Mouse (Mus musculus): Measurements from ENCODE around the gene Sgpp1. TPM values are rescaled to one million over a fixed set of nuclear protein-coding genes. Genes with fewer than 3 reads are reported as not detected.
"Not testable (repeated sequence)": the region's sequence is repeated elsewhere in the genome, so short reads cannot be mapped to it uniquely, and the experiment has no call there.

Gene Sgpp1
- polyA plus RNA-seq, 1 experiment from 2014 or later, result 12.2 TPM

DNA sequence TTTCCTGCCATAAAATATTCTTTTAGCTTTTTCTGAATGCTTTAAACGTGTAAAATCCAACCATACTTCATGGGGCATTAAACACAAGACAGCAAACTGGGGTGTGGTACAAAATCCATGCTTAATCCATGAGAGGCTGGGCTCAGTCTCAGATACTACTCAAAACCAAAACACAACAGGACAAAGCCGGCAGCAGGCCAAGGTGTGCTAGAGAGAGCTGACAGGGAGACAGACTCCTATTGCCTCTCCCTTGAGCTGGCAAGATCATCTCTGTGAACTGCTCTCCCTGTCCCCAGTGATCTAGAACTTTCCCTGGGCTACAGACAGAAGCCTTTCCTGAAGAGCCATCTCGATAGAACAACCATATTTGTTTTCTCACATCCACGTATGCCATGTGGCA is 5.1 kb downstream of the Sgpp1 start:
- H3K9ac ChIP-seq, result no peak overlapping the region
- 85% methylated on average over 4 of the region's 4 CpGs for WGBS
- no peaks in the 10 kb centered on the region for H3K9me3 ChIP-seq
- H3K36me3 ChIP-seq, result no peaks in the 10 kb centered on the region
- no peak overlapping the region for H3K27ac ChIP-seq (replicated peaks)
- ATAC-seq (ENCODE audit: low FRiP score, low read depth), result no peak
- H3K27me3 ChIP-seq, result no peaks in the 10 kb centered on the region
- peaks cover 25% of the 10 kb centered on the region for H3K4me1 ChIP-seq (replicated peaks)
- H3K4me3 ChIP-seq, result no peak overlapping the region
- no peak overlapping the region for H3K4me2 ChIP-seq

DNA sequence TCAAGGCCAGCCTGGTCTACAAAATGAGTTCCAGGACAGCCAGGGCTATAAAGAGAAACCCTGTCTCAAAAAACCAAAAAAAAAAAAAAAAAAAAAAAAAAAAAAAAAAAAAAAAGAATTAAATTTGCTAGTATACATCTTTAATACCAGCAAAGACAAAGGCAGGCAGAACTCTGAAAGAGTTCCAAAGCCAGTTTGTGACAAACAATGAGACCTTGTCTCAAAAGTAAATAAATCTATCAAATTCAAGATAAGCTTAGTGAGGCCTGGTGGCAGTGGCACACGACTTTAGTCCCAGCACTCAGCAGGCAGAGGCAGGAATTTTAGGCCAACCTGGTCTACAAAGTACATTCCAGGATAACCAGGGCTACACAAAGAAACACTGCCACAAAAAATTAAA is 5.7 kb downstream of the Sgpp1 start:
- Histone ChIP-seq H3K4me2 (no peak overlapping the region), H3K9ac (no peak overlapping the region), H3K27ac (replicated peaks) (no peak overlapping the region), H3K36me3 (no peaks in the 10 kb centered on the region), H3K4me3 (no peak overlapping the region), H3K4me1 (replicated peaks) (peaks cover 25% of the 10 kb centered on the region), H3K9me3 (no peaks in the 10 kb centered on the region), H3K27me3 (no peaks in the 10 kb centered on the region)
- ATAC-seq (ENCODE audit: low FRiP score, low read depth), result no peak
- whole genome bisulfite sequencing, result 60% methylated on average over 1 of the region's 1 CpGs

DNA sequence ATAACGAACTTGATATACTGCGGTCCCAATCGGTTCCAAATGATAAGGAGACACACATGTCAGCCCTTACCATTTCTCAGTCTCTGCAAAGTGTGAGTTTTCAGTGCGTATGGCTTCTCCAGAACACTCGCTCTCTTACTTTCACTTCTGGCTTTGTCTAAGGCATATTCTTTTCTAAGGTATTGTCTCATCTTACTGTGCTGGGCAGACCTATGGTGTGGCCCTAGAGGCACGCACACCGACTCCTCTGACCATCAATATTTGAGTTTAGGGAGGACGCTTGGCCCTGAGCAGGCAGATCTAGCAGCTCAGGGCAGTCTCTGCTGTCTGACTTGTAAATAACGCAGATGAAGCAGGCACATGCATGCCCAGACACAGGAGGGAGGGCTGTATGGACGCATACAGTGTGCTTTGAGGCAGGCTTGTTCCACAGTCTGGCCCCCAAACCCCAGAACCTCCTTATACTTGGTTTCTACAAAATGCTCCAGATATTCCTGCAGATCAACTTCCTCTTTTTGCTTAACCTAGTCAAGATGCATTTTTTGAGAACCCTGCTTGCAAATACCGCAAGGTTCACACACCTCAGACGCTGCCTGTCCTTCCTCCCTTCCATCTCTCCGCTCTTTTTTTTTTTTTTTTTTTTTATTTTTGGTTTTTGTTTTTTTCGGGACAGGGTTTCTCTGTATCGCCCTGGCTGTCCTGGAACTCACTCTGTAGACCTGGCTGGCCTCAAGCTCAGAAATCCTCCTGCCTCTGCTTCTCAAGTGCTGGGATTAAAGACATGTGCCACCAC is 8.0 kb downstream of the Sgpp1 start:
- H3K4me3 ChIP-seq, result no peak overlapping the region
- ATAC-seq (ENCODE audit: low FRiP score, low read depth), result no peak
- no peak overlapping the region for H3K27ac ChIP-seq (replicated peaks)
- peaks cover 6% of the 10 kb centered on the region; the same call in 1 of the 2 replicates for H3K4me1 ChIP-seq (replicated peaks)
- H3K9ac ChIP-seq, result no peak overlapping the region
- no peaks in the 10 kb centered on the region for H3K9me3 ChIP-seq
- 92% methylated on average over 15 of the region's 15 CpGs for WGBS
- H3K27me3 ChIP-seq, result no peaks in the 10 kb centered on the region
- H3K4me2 ChIP-seq, result no peak overlapping the region
- no peaks in the 10 kb centered on the region for H3K36me3 ChIP-seq

DNA sequence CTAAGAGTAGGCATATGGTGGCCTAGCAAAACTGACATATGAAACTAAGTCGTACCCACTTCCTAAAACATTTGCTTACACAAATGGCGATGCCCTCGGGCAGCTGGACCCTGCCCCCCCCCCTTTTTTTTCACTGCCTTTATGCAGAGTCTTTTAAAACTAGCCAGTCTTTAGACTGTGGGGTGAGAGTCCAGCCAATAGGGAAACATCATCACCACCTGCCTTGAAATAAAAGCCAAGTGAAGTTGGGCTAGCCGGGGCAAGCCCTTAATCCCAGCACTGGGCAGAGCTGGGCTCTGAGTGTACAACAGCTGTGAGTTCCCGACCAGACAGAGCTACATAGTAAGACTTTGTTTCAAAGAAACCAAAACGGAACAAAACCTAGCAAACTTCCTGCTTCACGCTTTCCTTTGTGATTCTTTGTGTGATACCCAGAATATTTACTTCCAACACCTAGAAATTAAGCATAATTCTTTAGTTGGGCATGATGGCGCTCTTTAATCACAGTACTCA is 9.1 kb downstream of the Sgpp1 start:
- Histone ChIP-seq H3K9ac (no peak overlapping the region), H3K4me3 (no peak overlapping the region), H3K4me1 (replicated peaks) (no peaks in the 10 kb centered on the region), H3K9me3 (no peaks in the 10 kb centered on the region), H3K27ac (replicated peaks) (no peak overlapping the region), H3K27me3 (no peaks in the 10 kb centered on the region), H3K36me3 (no peaks in the 10 kb centered on the region), H3K4me2 (no peak overlapping the region)
- WGBS, result 80% methylated on average over 8 of the region's 8 CpGs
- no peak for ATAC-seq (ENCODE audit: low FRiP score, low read depth)

DNA sequence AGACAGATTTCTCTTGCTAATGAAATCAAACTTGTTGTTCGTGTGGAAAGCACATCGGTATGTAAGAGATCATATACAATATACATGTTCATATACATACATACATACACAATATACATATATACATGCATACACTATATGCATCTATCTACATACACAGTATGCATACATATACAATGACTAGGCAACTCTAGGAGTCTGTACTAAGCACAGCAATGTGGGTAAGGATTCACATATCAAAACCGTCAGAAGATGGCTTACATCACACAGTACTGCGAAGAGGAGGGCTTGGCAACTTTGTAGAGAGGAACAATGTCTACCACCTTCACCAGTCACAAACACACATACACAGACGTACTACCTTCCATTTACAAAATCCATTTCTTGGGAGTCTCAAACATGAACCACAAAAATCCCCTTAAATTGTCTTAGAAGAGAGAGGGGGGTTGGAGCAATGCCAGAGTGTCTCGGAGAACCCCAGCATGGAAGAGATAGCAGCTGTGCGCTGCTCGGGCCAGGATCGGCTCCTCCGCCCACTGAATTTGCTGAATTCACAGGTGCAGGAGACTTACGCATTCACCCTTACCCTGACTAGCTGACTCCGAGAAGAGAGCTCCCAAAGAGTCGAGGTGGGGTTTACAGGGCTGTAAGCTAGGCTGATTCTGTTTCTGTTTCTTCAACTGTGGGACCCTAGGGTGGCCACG is 10.8 kb downstream of the Sgpp1 start:
- Histone ChIP-seq H3K4me2 (no peak overlapping the region), H3K9ac (no peak overlapping the region), H3K27ac (replicated peaks) (no peak overlapping the region), H3K4me1 (replicated peaks) (no peaks in the 10 kb centered on the region), H3K36me3 (0 out of 2 replicates have a peak, but pooled peaks cover under 1% of the 10 kb centered on the region), H3K4me3 (no peak overlapping the region), H3K9me3 (no peaks in the 10 kb centered on the region), H3K27me3 (no peaks in the 10 kb centered on the region)
- no peak for ATAC-seq (ENCODE audit: low FRiP score, low read depth)
- WGBS, result 89% methylated on average over 14 of the region's 14 CpGs

DNA sequence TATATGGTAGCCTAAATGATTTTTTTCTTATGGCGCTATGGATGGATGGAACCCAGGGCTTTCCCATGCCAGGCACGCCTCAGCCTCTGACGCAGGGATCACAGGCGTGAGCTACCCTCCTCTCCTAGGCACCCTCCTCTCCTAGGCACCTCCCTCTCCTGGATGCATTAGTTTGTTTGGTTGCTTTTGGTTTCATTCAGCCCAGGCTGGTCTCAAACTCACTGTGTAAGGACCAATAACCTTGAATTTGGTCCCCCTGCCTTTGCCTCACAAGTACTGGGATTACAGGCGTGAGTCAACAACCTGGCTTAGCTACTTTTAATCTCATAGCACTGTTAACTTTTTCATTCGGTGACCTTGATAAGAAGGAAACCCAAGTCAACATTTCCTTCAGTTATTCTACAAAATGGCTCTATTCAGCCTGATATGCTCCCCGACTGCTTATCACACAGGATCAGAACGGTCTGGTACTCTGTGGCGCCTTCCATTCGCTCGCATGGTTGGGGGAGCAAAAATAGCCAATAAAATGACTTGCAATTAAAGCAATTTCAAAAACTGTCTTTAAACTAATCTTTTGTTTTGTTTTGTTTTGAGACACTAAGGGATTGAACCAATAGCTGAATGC is 11.6 kb downstream of the Sgpp1 start:
- H3K9ac ChIP-seq, result no peak overlapping the region
- no peaks in the 10 kb centered on the region for H3K27me3 ChIP-seq
- H3K9me3 ChIP-seq, result no peaks in the 10 kb centered on the region
- H3K27ac ChIP-seq (replicated peaks), result no peak overlapping the region
- H3K4me2 ChIP-seq, result no peak overlapping the region
- ATAC-seq (ENCODE audit: low FRiP score, low read depth), result no peak
- WGBS, result 87% methylated on average over 11 of the region's 11 CpGs
- H3K4me3 ChIP-seq, result no peak overlapping the region
- H3K36me3 ChIP-seq, result 0 out of 2 replicates have a peak, but pooled peaks cover 8% of the 10 kb centered on the region
- H3K4me1 ChIP-seq (replicated peaks), result no peaks in the 10 kb centered on the region

DNA sequence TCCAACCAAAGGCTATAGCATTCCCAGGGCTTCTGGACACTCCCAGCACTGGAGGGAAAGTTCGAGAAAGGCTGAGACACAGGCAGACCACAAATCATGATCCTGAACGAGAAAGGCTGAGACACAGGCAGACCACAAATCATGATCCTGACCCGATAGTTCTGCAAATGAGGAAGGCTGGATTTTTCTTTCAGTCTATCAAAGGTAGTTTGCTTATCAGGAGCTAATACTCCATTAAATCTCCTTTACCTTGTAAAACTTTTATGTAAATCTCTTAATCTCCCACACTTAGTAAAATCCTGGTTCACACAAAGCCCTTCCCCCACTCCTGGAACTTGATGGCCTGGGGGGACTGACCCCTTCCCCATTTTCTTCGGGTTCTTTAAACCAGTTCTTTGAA is 13.6 kb downstream of the Sgpp1 start:
- no peak overlapping the region for H3K4me2 ChIP-seq

DNA sequence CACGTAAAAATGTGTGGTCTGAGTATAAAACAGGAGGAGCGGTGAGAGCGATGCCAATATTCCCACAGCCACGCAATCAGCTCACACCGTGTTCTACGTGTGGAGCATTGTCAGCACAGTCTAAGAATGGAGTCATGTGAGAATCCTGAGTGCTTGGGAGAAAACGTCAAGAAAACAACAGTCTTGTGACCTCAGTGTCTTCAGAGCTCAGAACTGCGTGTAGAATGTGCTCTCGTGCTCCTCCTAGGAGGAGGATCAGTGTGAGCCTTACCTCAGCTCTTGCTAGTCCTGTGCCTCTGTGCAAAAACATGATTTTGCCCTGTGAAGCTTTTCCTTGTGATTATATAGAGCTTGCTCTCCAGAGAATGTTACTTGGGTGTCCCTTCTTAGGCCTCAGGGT is 14.5 kb downstream of the Sgpp1 start:
- no peak for ATAC-seq (ENCODE audit: low FRiP score, low read depth)
- no peaks in the 10 kb centered on the region for H3K9me3 ChIP-seq
- no peak overlapping the region for H3K27ac ChIP-seq (replicated peaks)
- H3K36me3 ChIP-seq, result 0 out of 2 replicates have a peak, but pooled peaks cover 13% of the 10 kb centered on the region
- 65% methylated on average over 9 of the region's 9 CpGs for WGBS
- no peak overlapping the region for H3K4me2 ChIP-seq
- H3K9ac ChIP-seq, result no peak overlapping the region
- H3K27me3 ChIP-seq, result no peaks in the 10 kb centered on the region
- H3K4me3 ChIP-seq, result no peak overlapping the region
- no peaks in the 10 kb centered on the region for H3K4me1 ChIP-seq (replicated peaks)

More for the DNA sequence above, 13.6 kb downstream of the Sgpp1 start:
- no peaks in the 10 kb centered on the region for H3K27me3 ChIP-seq
- no peaks in the 10 kb centered on the region for H3K4me1 ChIP-seq (replicated peaks)
- 29% methylated on average over 4 of the region's 4 CpGs for WGBS
- H3K9me3 ChIP-seq, result no peaks in the 10 kb centered on the region
- H3K4me3 ChIP-seq, result no peak overlapping the region
- H3K36me3 ChIP-seq, result 0 out of 2 replicates have a peak, but pooled peaks cover 13% of the 10 kb centered on the region
- no peak overlapping the region for H3K9ac ChIP-seq
- H3K27ac ChIP-seq (replicated peaks), result no peak overlapping the region
- no peak for ATAC-seq (ENCODE audit: low FRiP score, low read depth)

DNA sequence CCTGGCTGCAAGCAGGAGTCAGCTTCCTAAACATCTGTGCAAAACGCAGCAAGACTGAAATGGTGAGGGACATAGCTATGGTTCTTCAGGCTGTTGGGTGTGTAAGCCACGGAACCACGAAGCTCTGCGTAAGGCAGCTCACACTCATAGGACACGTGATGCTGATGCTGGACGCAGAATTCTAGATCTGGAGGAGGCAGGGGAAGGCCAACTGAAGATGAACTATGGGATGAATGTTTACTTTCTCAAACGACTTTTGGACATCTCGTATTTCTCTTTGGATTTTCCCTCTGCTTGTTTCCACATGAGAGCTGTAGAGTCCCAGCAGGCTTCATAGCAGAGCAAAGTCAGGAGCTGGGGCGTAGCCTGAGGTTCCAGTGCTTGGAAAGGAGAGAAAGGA is 21.9 kb downstream of the Sgpp1 start:
- Histone ChIP-seq H3K9me3 (no peaks in the 10 kb centered on the region), H3K27me3 (no peaks in the 10 kb centered on the region), H3K9ac (no peak overlapping the region), H3K36me3 (0 out of 2 replicates have a peak, but pooled peaks cover under 1% of the 10 kb centered on the region), H3K4me3 (no peak overlapping the region), H3K4me1 (replicated peaks) (no peaks in the 10 kb centered on the region), H3K4me2 (no peak overlapping the region), H3K27ac (replicated peaks) (no peak overlapping the region)
- WGBS, result 90% methylated on average over 9 of the region's 9 CpGs
- ATAC-seq (ENCODE audit: low FRiP score, low read depth), result no peak

DNA sequence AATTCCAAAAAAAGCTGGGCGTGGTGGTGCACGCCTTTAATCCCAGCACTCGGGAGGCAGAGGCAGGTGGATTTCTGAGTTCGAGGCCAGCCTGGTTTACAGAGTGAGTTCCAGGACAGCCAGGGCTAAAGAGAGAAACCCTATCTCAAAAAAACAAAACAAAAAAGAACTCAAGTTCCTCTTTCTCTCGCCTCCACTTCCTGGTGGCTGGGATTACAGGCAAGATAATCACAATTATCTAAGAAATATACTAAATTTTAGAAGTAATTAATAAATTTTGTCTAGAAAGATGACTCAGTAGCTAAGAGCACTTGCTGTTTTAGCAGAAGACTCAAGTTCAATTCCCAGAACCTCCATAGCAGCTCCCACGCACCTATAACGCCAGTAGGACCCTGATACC is 22.6 kb downstream of the Sgpp1 start:
- not testable (repeated sequence) for H3K9ac ChIP-seq; H3K4me2 ChIP-seq; H3K27me3 ChIP-seq; H3K9me3 ChIP-seq; H3K4me3 ChIP-seq; H3K4me1 ChIP-seq (replicated peaks); H3K27ac ChIP-seq (replicated peaks); H3K36me3 ChIP-seq; ATAC-seq (ENCODE audit: low FRiP score, low read depth)
- WGBS, result 88% methylated on average over 7 of the region's 7 CpGs

DNA sequence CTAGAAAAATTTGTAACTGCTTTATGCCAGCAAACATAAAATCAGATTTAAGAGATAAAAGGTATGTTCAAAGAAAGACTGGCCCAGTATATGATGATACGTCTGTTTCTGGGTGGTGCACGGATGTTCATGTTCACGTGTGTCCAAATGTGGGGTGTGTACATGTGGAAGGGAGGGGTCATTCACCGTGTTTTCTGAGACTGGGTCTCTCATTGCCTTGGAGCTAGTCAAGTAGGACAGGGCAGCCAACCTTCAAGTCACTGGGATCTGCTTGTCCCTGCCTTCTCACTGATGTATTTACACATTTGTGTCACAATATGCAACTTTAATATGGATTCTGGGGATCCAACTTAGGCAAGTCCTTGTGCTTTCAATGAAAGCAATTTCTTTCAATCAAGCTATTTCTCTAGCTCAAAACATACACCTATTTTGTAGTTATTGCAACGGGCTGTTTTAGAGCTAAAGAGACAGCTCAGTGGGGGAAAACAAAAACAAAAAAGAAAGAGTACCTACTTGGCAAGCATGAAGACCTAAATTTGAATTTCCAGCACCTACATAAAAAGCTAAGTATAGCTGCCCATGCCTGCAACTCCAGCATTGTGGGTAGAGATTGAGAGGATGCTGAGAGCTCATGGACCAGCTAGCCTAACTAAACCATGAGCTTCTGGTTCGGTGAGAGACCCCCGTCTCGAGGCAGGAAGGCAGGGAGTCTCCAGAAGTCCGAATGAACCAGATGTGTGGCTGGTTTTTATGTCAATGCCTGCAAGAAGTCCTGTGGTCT is 24.7 kb downstream of the Sgpp1 start:
- Histone ChIP-seq H3K9me3 (no peaks in the 10 kb centered on the region), H3K4me2 (no peak overlapping the region), H3K27ac (replicated peaks) (no peak overlapping the region), H3K27me3 (no peaks in the 10 kb centered on the region), H3K9ac (no peak overlapping the region), H3K4me1 (replicated peaks) (no peaks in the 10 kb centered on the region), H3K36me3 (no peaks in the 10 kb centered on the region), H3K4me3 (no peak overlapping the region)
- WGBS, result 88% methylated on average over 9 of the region's 9 CpGs
- ATAC-seq (ENCODE audit: low FRiP score, low read depth), result no peak

Data from hindbrain, embryonic 15.5 days (tissue).